Mouse (Mus musculus) embryo, embryonic 10 days (tissue): ENCODE results near the gene Galp.
"Not testable (repeated sequence)": the region's sequence is repeated elsewhere in the genome, so short reads cannot be mapped to it uniquely, and the experiment has no call there.

Experiments
- DNase-seq: peaks from one replicate; pipeline ENCODE4 v3.0.0-alpha.2; 2015; ENCODE audit warnings: low spot score

Gene Galp

DNA sequence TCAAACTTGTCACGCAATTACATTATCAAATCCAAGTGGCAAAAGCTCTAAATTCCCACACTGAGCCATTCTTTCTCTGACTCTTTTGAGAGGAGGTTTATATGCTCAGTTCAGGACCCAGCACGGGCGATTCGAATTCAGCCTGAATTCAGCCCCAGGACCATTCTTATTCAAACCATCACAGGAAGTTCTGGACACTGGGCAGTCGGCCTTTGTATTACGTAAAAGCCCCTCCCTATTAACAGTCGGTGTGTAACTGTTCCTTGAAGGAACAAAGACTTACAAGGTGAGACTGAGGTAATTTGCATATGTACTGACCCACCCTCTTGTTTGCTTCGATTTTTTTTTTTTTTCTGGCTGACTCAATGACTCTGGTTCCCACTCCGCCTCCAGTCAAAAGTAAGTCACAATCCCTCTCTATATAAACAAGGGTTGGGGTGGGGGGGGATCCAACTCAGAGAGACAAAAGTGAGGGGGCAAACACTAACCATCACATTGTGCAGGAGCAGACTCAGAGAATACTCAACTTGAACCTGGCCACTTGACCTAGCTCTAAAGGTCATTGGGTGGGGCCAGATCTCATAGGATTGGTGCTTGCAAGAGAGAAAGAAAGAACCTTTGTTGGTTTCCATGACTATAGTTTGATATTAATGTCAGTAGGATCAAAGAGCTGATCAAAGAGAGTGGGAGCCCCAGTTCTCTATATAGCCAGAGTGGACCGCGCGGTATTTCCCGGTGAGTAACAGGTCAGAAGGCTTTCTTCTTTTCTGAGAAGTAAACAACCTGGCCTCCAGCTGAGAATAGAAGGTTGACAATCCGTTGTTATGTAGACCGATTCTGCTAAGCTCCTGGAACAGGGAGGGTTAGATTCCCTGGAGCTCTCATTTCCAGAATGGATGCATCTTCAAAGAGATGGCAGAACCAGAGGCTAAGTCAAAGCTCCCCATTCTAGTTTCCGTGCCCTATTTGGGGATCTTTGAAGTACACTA is 61.6 kb downstream of the Galp start:
- no peak for DNase-seq

DNA sequence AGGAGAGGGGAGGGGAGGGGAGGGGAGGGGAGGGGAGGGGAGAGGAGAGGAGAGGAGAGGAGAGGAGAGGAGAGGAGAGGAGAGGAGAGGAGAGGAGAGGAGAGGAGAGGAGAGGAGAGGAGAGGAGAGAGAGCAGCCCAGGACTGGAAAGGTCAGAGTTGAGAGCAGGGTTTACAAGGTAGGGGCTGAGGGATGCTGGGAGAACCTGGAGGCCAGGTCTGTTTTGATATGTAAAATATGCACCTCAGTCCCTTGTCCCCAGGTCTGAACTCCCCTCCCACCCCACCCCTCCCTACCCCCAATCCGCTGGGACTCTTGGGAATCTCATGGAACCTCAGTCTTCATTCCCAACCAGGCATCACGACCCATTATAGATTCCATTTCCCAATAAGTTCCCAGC is 63.1 kb downstream of the Galp start:
- not testable (repeated sequence) for DNase-seq

- DNase-seq = no peak
Measured at GRCm38 (mm10) chr7:6262120-6262519, 65.2 kb downstream of the Galp start.

DNA sequence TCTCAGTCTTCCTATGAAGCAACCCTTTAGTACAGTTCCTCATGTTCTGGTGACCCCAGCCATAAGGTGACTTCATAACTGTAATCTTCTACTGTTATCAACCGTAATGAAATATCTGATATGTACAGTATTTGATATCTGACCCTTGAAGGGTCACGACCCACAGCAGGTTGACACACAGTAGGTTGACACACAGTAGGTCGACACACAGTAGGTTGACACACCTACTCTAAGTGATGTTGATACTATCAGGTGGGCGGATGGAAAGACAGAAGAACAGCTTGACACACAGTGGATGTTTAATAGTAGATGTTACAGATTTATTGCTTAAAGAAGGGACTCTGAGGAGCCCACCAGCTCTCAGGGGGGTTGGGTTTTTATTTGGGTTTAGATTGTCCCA is 66.1 kb downstream of the Galp start:
- no peak for DNase-seq

DNA sequence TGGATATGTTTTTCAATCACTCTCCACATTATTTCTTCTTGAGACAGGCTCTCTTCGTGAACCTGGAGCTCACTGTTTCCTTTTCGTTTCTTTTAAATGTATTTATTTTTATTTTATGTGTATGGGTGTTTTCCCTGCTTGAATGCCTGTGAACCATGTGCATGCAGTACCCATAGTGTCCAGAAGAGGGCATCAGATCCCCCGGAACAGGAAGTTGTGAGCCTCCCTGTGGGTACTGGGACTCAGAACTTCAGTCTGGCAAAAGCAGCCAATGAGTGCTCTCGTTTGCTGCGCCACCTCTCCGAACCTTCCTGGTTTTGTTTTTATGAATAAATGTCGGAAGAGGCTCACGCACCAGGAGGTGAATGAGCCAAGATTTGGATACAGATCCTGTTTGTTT is 68.8 kb downstream of the Galp start:
- DNase-seq = peak; percentile 22
